Mouse (Mus musculus) CD4-positive naive resting alpha-beta T cell, adult 57 days (primary cell): ENCODE measurements around the gene Vmn1r100. TPM values are rescaled to one million over a fixed set of nuclear protein-coding genes. Genes with fewer than 3 reads are reported as not detected.

Experiments
- total RNA-seq: library from RNA; stranded (reverse); gene quantifications from one replicate; pipeline ENCODE4 v1.2.4, GENCODE M21; 2023

Gene Vmn1r100
- not detected for total RNA-seq

GRCm38 (mm10) chr7:20417642-20418041 is at the start of gene Vmn1r100:
Gene Vmn1r100 (plus strand): TSS chr7:20417942.

GRCm38 (mm10) chr7:20375310-20375709 is 42.4 kb upstream of the Vmn1r100 start, which contains the start of gene Gm5728:
Gene Gm5728 (minus strand): TSS chr7:20375410.

GRCm38 (mm10) chr7:20442493-20442892 is 24.8 kb downstream of the Vmn1r100 start, which contains the start of gene Vmn1r101:
Gene Vmn1r101 (minus strand): TSS chr7:20442593.

Other genes starting within 250 kb of the Vmn1r100 start
- gene Vmn1r94, start 249.6 kb upstream of the Vmn1r100 start, total RNA-seq: not detected
- not detected for gene Vmn1r95, start 224.2 kb upstream of the Vmn1r100 start, total RNA-seq
- gene Gm6164, start 212.3 kb upstream of the Vmn1r100 start, total RNA-seq: not detected
- not detected for gene Gm4498, start 184.1 kb upstream of the Vmn1r100 start, total RNA-seq
- gene Gm5890, start 155.1 kb upstream of the Vmn1r100 start, total RNA-seq: not detected
- gene Gm4133, start 83.9 kb upstream of the Vmn1r100 start, total RNA-seq: not detected
- gene Gm5728, start 42.5 kb upstream of the Vmn1r100 start, total RNA-seq: not detected
- gene Vmn1r101, start 24.7 kb downstream of the Vmn1r100 start, total RNA-seq: not detected
- not detected for gene Gm10670, start 57.0 kb downstream of the Vmn1r100 start, total RNA-seq
- gene Vmn1r103, start 92.6 kb downstream of the Vmn1r100 start, total RNA-seq: not detected
- gene Vmn1r104, start 115.9 kb downstream of the Vmn1r100 start, total RNA-seq: not detected
- gene Gm5726, start 127.8 kb downstream of the Vmn1r100 start, total RNA-seq: not detected
- not detected for gene Gm4141, start 158.3 kb downstream of the Vmn1r100 start, total RNA-seq
- gene Gm4513, start 181.1 kb downstream of the Vmn1r100 start, total RNA-seq: not detected